Comparison of ENCODE assay signal across 13 mouse cellular contexts in the genomic region with DNA sequence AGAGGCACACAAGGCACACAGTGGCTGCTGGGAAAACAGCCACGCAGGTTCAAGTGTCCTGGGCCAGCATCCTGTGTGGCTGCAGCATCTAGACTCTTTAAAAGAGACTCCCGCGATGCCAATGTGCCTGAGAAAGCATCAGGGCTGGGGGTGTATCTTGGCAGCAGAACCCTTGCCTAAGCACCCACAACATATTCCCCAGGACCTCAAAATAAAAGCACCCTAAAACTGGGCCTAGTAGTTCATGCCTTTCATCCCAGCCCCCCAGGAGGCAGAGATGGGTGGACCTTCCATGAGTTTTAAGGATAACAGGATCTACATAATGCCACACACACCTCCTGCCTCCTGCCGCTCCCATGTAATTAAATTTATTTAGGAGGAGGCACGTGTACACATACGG. TPM values are rescaled to one million over a fixed set of nuclear protein-coding genes. Genes with fewer than 3 reads are reported as not detected.
DNase-seq lines count a peak whose midpoint lies in the region; ATAC-seq and TF ChIP-seq lines count a peak whose summit lies in the region.
"Had no signal": no experiment of that assay in that cellular context is flagged by ENCODE, and none has a peak within 500 bp of the region (broad histone marks: within the 10 kb centered on the region; RNA-seq: fewer than 3 reads in every experiment).

No protein-coding gene starts in this region.

- no peaks in the 10 kb centered on the region for H3K9me3 ChIP-seq in forebrain, embryonic 13.5 days (replicated peaks)
- no peaks in the 10 kb centered on the region for H3K9me3 ChIP-seq in forebrain, embryonic 15.5 days
- H3K9me3 ChIP-seq in limb, embryonic 13.5 days = no peaks in the 10 kb centered on the region
- H3K9me3 ChIP-seq: hindbrain, embryonic 13.5 days; neural tube, embryonic 13.5 days had no signal

- no peak for TF ChIP-seq CTCF in layer of hippocampus, adult 2 months (conservative IDR thresholded peaks at IDR 0.05)

- no peaks in the 10 kb centered on the region for H3K36me3 ChIP-seq in forebrain, embryonic 13.5 days (ENCODE audit: poor library complexity, severe bottlenecking)
- H3K36me3 ChIP-seq in forebrain, embryonic 15.5 days = no peaks in the 10 kb centered on the region
- H3K36me3 ChIP-seq in limb, embryonic 13.5 days = no peaks in the 10 kb centered on the region
- H3K36me3 ChIP-seq: hindbrain, embryonic 13.5 days; neural tube, embryonic 13.5 days had no signal

- peaks cover 8% of the 10 kb centered on the region; the same call in 1 of the 2 replicates for H3K27me3 ChIP-seq in forebrain, embryonic 13.5 days
- no peaks in the 10 kb centered on the region; the same call in 1 of the 2 replicates for H3K27me3 ChIP-seq in forebrain, embryonic 15.5 days
- peaks cover 17% of the 10 kb centered on the region for H3K27me3 ChIP-seq in limb, embryonic 13.5 days

- WGBS in forebrain, embryonic 13.5 days = 40% methylated on average over 6 of the region's 6 CpGs
- 44% methylated on average over 6 of the region's 6 CpGs for WGBS in forebrain, embryonic 15.5 days
- WGBS in limb, embryonic 13.5 days = 45% methylated on average over 6 of the region's 6 CpGs

- H3K27ac ChIP-seq in forebrain, embryonic 13.5 days = no peak overlapping the region
- no peak overlapping the region for H3K27ac ChIP-seq in forebrain, embryonic 15.5 days (replicated peaks)
- H3K27ac ChIP-seq in layer of hippocampus, adult 2 months = peak overlapping the region; percentile 94
- no peak overlapping the region for H3K27ac ChIP-seq in limb, embryonic 13.5 days
- H3K27ac ChIP-seq: macrophage had no signal

- ATAC-seq in forebrain, embryonic 13.5 days = no peak
- ATAC-seq in forebrain, embryonic 15.5 days (replicated peaks) = no peak
- no peak for ATAC-seq in limb, embryonic 13.5 days (ENCODE audit: low FRiP score, low read depth)

- no peak for DNase-seq in layer of hippocampus, adult 2 months (ENCODE audit: low spot score in 2 of 2)
- no peak for DNase-seq in layer of hippocampus, postnatal 25 days (ENCODE audit: extremely low spot score in 1 of 2, low spot score in 1 of 2)
- peak; percentile 66 for DNase-seq in right cerebral cortex, adult 18-20 months
- no peak for DNase-seq in right cerebral cortex, postnatal 10 days (ENCODE audit: low spot score in 2 of 2)
- no peak for DNase-seq in ovary, postnatal 14 days (ENCODE audit: low spot score)

- H3K4me3 ChIP-seq in forebrain, embryonic 13.5 days = no peak overlapping the region
- no peak overlapping the region for H3K4me3 ChIP-seq in forebrain, embryonic 15.5 days
- H3K4me3 ChIP-seq in layer of hippocampus, adult 2 months = no peak overlapping the region
- 0 out of 2 replicates have a peak overlapping the region, but pooled peaks have one; percentile 61 for H3K4me3 ChIP-seq in limb, embryonic 13.5 days

- no peak overlapping the region for H3K9ac ChIP-seq in forebrain, embryonic 13.5 days
- H3K9ac ChIP-seq in forebrain, embryonic 15.5 days (replicated peaks) = no peak overlapping the region
- H3K9ac ChIP-seq in limb, embryonic 13.5 days = no peak overlapping the region

- H3K4me2 ChIP-seq in forebrain, embryonic 13.5 days = peak overlapping the region; percentile 73; the same call in 1 of the 2 replicates
- no peak overlapping the region for H3K4me2 ChIP-seq in forebrain, embryonic 15.5 days (replicated peaks)
- H3K4me2 ChIP-seq in limb, embryonic 13.5 days (replicated peaks) = peak overlapping the region; percentile 87; the same call in 1 of the 2 replicates

- H3K4me1 ChIP-seq in forebrain, embryonic 13.5 days = peaks cover 30% of the 10 kb centered on the region
- peaks cover 27% of the 10 kb centered on the region for H3K4me1 ChIP-seq in forebrain, embryonic 15.5 days
- H3K4me1 ChIP-seq in limb, embryonic 13.5 days = peaks cover 30% of the 10 kb centered on the region

RNA-seq across cellular contexts. Expression of gene Pop5, which starts 1.1 kb away (rescaled TPM):
- 102 and 112 TPM in 2 replicates for polyA plus RNA-seq in forebrain, embryonic 13.5 days (2015; fragmentation: Nextera tagmentation; extraction: Ambion mirVana)
- 96.9 and 98.6 TPM in 2 replicates for polyA plus RNA-seq in forebrain, embryonic 15.5 days (2015; fragmentation: Nextera tagmentation; extraction: Ambion mirVana)
- 100 to 1,000 TPM; 103 to 104 TPM for total RNA-seq in layer of hippocampus, adult 2 months (2021)
- 100 to 1,000 TPM in 1 of 2 experiments, 10 to 100 TPM in 1; 83.7 to 108 TPM for total RNA-seq in layer of hippocampus, postnatal 25 days (2021)
- polyA plus RNA-seq in limb, embryonic 13.5 days (2015; fragmentation: Nextera tagmentation; extraction: Ambion mirVana) = 83.6 and 93.9 TPM in 2 replicates

RNA-seq across cellular contexts. Expression of gene Rnf10, which starts 38.2 kb away (rescaled TPM):
- 134 and 138 TPM in 2 replicates for polyA plus RNA-seq in forebrain, embryonic 13.5 days (2015; fragmentation: Nextera tagmentation; extraction: Ambion mirVana)
- polyA plus RNA-seq in forebrain, embryonic 15.5 days (2015; fragmentation: Nextera tagmentation; extraction: Ambion mirVana) = 185 and 191 TPM in 2 replicates
- total RNA-seq in layer of hippocampus, adult 2 months (2021) = 100 to 1,000 TPM; 238 to 248 TPM
- 100 to 1,000 TPM; 252 to 257 TPM for total RNA-seq in layer of hippocampus, postnatal 25 days (2021)
- 141 and 144 TPM in 2 replicates for polyA plus RNA-seq in limb, embryonic 13.5 days (2015; fragmentation: Nextera tagmentation; extraction: Ambion mirVana)

RNA-seq across cellular contexts. Expression of gene Cabp1, which starts 40.3 kb away (rescaled TPM):
- 5.7 and 12.6 TPM in 2 replicates for polyA plus RNA-seq in forebrain, embryonic 13.5 days (2015; fragmentation: Nextera tagmentation; extraction: Ambion mirVana)
- polyA plus RNA-seq in forebrain, embryonic 15.5 days (2015; fragmentation: Nextera tagmentation; extraction: Ambion mirVana) = 9.2 and 9.8 TPM in 2 replicates
- 100 to 1,000 TPM; 124 to 129 TPM for total RNA-seq in layer of hippocampus, adult 2 months (2021)
- total RNA-seq in layer of hippocampus, postnatal 25 days (2021) = 100 to 1,000 TPM; 118 to 121 TPM
- 0.75 and 0.91 TPM in 2 replicates for polyA plus RNA-seq in limb, embryonic 13.5 days (2015; fragmentation: Nextera tagmentation; extraction: Ambion mirVana)
- total RNA-seq: granulocyte monocyte progenitor cell, adult 5-6 weeks; monocyte, adult 5-6 weeks had no signal
- polyA plus RNA-seq: macrophage had no signal

RNA-seq across cellular contexts. Expression of gene Coq5, which starts 44.9 kb away (rescaled TPM):
- polyA plus RNA-seq in forebrain, embryonic 13.5 days (2015; fragmentation: Nextera tagmentation; extraction: Ambion mirVana) = 53.7 and 54.0 TPM in 2 replicates
- 59.4 and 61.3 TPM in 2 replicates for polyA plus RNA-seq in forebrain, embryonic 15.5 days (2015; fragmentation: Nextera tagmentation; extraction: Ambion mirVana)
- 10 to 100 TPM; 40.9 to 42.6 TPM for total RNA-seq in layer of hippocampus, adult 2 months (2021)
- total RNA-seq in layer of hippocampus, postnatal 25 days (2021) = 10 to 100 TPM; 38.5 to 42.8 TPM
- 41.8 and 43.6 TPM in 2 replicates for polyA plus RNA-seq in limb, embryonic 13.5 days (2015; fragmentation: Nextera tagmentation; extraction: Ambion mirVana)
